Comparison of ENCODE assay signal across 8 mouse cellular contexts in genomic region chr12:11264895-11265294, GRCm38 (mm10). TPM values are rescaled to one million over a fixed set of nuclear protein-coding genes. Genes with fewer than 3 reads are reported as not detected.
DNase-seq lines count a peak whose midpoint lies in the region; ATAC-seq and TF ChIP-seq lines count a peak whose summit lies in the region.

No protein-coding gene starts in this region.

- H3K4me2 ChIP-seq in heart, embryonic 16.5 days (ENCODE audit: low read depth, low read length): peak overlapping the region; percentile 97
- H3K4me2 ChIP-seq in hindbrain, embryonic 12.5 days (replicated peaks): peak overlapping the region; percentile 93
- H3K4me2 ChIP-seq in midbrain, embryonic 13.5 days (replicated peaks): peak overlapping the region; percentile 95

- TF ChIP-seq CTCF in bone marrow macrophage, adult 2 months (IDR thresholded peaks at IDR 0.05; ENCODE audit: low read depth, low read length): no peak

- intact Hi-C loops in heart, postnatal 25 days (cut with DNase I): no loop called here
- intact Hi-C loops in gastrocnemius, postnatal 14 days (cut with DNase I; ENCODE audit: low total_unique reads): loop anchor here (5.0 kb wide), 1 partner anchor 68 kb away; no protein-coding TSS in a partner anchor

- no peaks in the 10 kb centered on the region for H3K36me3 ChIP-seq in heart, embryonic 16.5 days (ENCODE audit: control insufficient read depth, insufficient read depth)
- no peaks in the 10 kb centered on the region for H3K36me3 ChIP-seq in hindbrain, embryonic 12.5 days
- H3K36me3 ChIP-seq in midbrain, embryonic 13.5 days: no peaks in the 10 kb centered on the region

- peaks cover 23% of the 10 kb centered on the region for H3K4me1 ChIP-seq in heart, embryonic 16.5 days (ENCODE audit: control insufficient read depth, insufficient read depth, low read length)
- peaks cover 2% of the 10 kb centered on the region; the same call in 1 of the 2 replicates for H3K4me1 ChIP-seq in bone marrow macrophage, adult 2 months (ENCODE audit: control insufficient read depth, insufficient read depth, low read length)
- peaks cover 31% of the 10 kb centered on the region for H3K4me1 ChIP-seq in hindbrain, embryonic 12.5 days
- peaks cover 38% of the 10 kb centered on the region for H3K4me1 ChIP-seq in midbrain, embryonic 13.5 days (replicated peaks)

- WGBS in heart, embryonic 16.5 days: 2% methylated on average over 13 of the region's 13 CpGs
- 8% methylated on average over 13 of the region's 13 CpGs for WGBS in hindbrain, embryonic 12.5 days
- WGBS in midbrain, embryonic 13.5 days: 6% methylated on average over 13 of the region's 13 CpGs

- H3K9ac ChIP-seq in heart, embryonic 16.5 days (ENCODE audit: low read length): peak overlapping the region; percentile 97
- H3K9ac ChIP-seq in hindbrain, embryonic 12.5 days: peak overlapping the region; percentile 89
- H3K9ac ChIP-seq in midbrain, embryonic 13.5 days (replicated peaks): peak overlapping the region; percentile 92

- no peak for TF ChIP-seq POLR2A in bone marrow macrophage, adult 2 months (IDR thresholded peaks at IDR 0.05; ENCODE audit: borderline replicate concordance, low read depth, low read length)

- no peak for ATAC-seq in heart, embryonic 16.5 days (replicated peaks; ENCODE audit: extremely low read depth, insufficient read depth, low FRiP score)
- ATAC-seq in hindbrain, embryonic 12.5 days (ENCODE audit: low FRiP score): no peak
- no peak for ATAC-seq in midbrain, embryonic 13.5 days

- no peak for DNase-seq in heart, postnatal 25 days (ENCODE audit: low spot score)
- no peak for DNase-seq in cerebellum, adult 18-20 months
- DNase-seq in gastrocnemius, postnatal 14 days: no peak
- no peak for DNase-seq in ovary, postnatal 36 days (ENCODE audit: low spot score)

- H3K9me3 ChIP-seq in heart, embryonic 16.5 days (replicated peaks; ENCODE audit: control insufficient read depth, low read length): no peaks in the 10 kb centered on the region
- H3K9me3 ChIP-seq in hindbrain, embryonic 12.5 days (replicated peaks): no peaks in the 10 kb centered on the region
- H3K9me3 ChIP-seq in midbrain, embryonic 13.5 days: no peaks in the 10 kb centered on the region

- peak overlapping the region; percentile 89 for H3K4me3 ChIP-seq in heart, embryonic 16.5 days (ENCODE audit: low read length)
- peak overlapping the region; percentile 82 for H3K4me3 ChIP-seq in bone marrow macrophage, adult 2 months (ENCODE audit: insufficient read depth, low read length)
- peak overlapping the region; percentile 89 for H3K4me3 ChIP-seq in hindbrain, embryonic 12.5 days
- peak overlapping the region; percentile 91 for H3K4me3 ChIP-seq in midbrain, embryonic 13.5 days (replicated peaks)

- H3K27me3 ChIP-seq in heart, embryonic 16.5 days (ENCODE audit: control insufficient read depth, insufficient read depth, low read length): no peaks in the 10 kb centered on the region
- H3K27me3 ChIP-seq in hindbrain, embryonic 12.5 days: no peaks in the 10 kb centered on the region
- no peaks in the 10 kb centered on the region for H3K27me3 ChIP-seq in midbrain, embryonic 13.5 days

- peak overlapping the region; percentile 97 for H3K27ac ChIP-seq in heart, embryonic 16.5 days (ENCODE audit: low read length)
- H3K27ac ChIP-seq in bone marrow macrophage, adult 2 months (ENCODE audit: insufficient read depth, low read depth, low read length): peak overlapping the region; percentile 86
- H3K27ac ChIP-seq in hindbrain, embryonic 12.5 days: no peak overlapping the region
- no peak overlapping the region for H3K27ac ChIP-seq in midbrain, embryonic 13.5 days

RNA-seq across cellular contexts. Expression of gene Gen1, which starts 0.7 kb away (rescaled TPM):
- 5.5 and 7.9 TPM in 2 replicates for polyA plus RNA-seq in heart, embryonic 16.5 days (2015; fragmentation: Nextera tagmentation; extraction: Ambion mirVana)
- total RNA-seq in heart, postnatal 25 days (2021): 1 to 10 TPM; 1.1 to 1.3 TPM
- polyA plus RNA-seq in bone marrow macrophage, adult 2 months (2012; ENCODE audit: insufficient read depth, insufficient read length, missing spikeins): 8.0 and 10.0 TPM in 2 replicates
- polyA plus RNA-seq in hindbrain, embryonic 12.5 days (2016; fragmentation: Nextera tagmentation; extraction: Ambion mirVana): 7.6 and 10.4 TPM in 2 replicates
- polyA plus RNA-seq in midbrain, embryonic 13.5 days (2015; fragmentation: Nextera tagmentation; extraction: Ambion mirVana): 5.2 and 6.4 TPM in 2 replicates
- 1 to 10 TPM; 2.5 TPM for total RNA-seq in gastrocnemius, postnatal 14 days (2021)

RNA-seq across cellular contexts. Expression of gene Smc6, which starts 0.8 kb away (rescaled TPM):
- polyA plus RNA-seq in heart, embryonic 16.5 days (2015; fragmentation: Nextera tagmentation; extraction: Ambion mirVana): 110 and 111 TPM in 2 replicates
- 10 to 100 TPM; 42.9 to 50.3 TPM for total RNA-seq in heart, postnatal 25 days (2021)
- 63.3 and 63.6 TPM in 2 replicates for polyA plus RNA-seq in bone marrow macrophage, adult 2 months (2012; ENCODE audit: insufficient read depth, insufficient read length, missing spikeins)
- polyA plus RNA-seq in hindbrain, embryonic 12.5 days (2016; fragmentation: Nextera tagmentation; extraction: Ambion mirVana): 125 and 128 TPM in 2 replicates
- 126 and 138 TPM in 2 replicates for polyA plus RNA-seq in midbrain, embryonic 13.5 days (2015; fragmentation: Nextera tagmentation; extraction: Ambion mirVana)
- total RNA-seq in gastrocnemius, postnatal 14 days (2021): 10 to 100 TPM; 30.4 to 36.0 TPM

RNA-seq across cellular contexts. Expression of gene Msgn1, which starts 56.1 kb away (rescaled TPM):
- 0.41 TPM in 1 of 2 replicates, not detected in the other for polyA plus RNA-seq in heart, embryonic 16.5 days (2015; fragmentation: Nextera tagmentation; extraction: Ambion mirVana)
- total RNA-seq in heart, postnatal 25 days (2021): not detected
- polyA plus RNA-seq in bone marrow macrophage, adult 2 months (2012; ENCODE audit: insufficient read depth, insufficient read length, missing spikeins): not detected in 2 replicates
- not detected in 2 replicates for polyA plus RNA-seq in hindbrain, embryonic 12.5 days (2016; fragmentation: Nextera tagmentation; extraction: Ambion mirVana)
- not detected in 2 replicates for polyA plus RNA-seq in midbrain, embryonic 13.5 days (2015; fragmentation: Nextera tagmentation; extraction: Ambion mirVana)
- total RNA-seq in gastrocnemius, postnatal 14 days (2021): not detected

Comparison
In these comparisons a context has a peak if more than half of its experiments do, and no peak if none do; other contexts are left out.
1. H3K27ac ChIP-seq: peak in heart, embryonic 16.5 days (single experiment) and bone marrow macrophage, adult 2 months (single experiment); none in hindbrain, embryonic 12.5 days (single experiment) and midbrain, embryonic 13.5 days (single experiment).
2. Peak in every context shown above with its lines, with median percentiles within 50 percentile points of each other: H3K4me2 ChIP-seq, H3K4me3 ChIP-seq and H3K9ac ChIP-seq.